Mouse (Mus musculus) intestine, postnatal 0 days (tissue): ENCODE measurements around the gene Npas3. TPM values are rescaled to one million over a fixed set of nuclear protein-coding genes. Genes with fewer than 3 reads are reported as not detected.

Experiments used
- ATAC-seq: fragments of 200-750 bp; cut with Nextera tagmentation; 2 replicates; pipeline ENCODE4 v1.8.0; 2017; ENCODE audit warnings: mild to moderate bottlenecking, moderate TSS enrichment, moderate library complexity
- H3K27ac ChIP-seq: fragments of 300-500 bp; sonication (generic); 2 replicates; pipeline ENCODE4 v1.5.1; 2014; ENCODE audit warnings: mild to moderate bottlenecking, low read depth, low read length, moderate library complexity
- H3K27me3 ChIP-seq: fragments of 300-500 bp; sonication (generic); replicated peaks from 2 replicates; pipeline ENCODE4 v1.6.1; 2014; ENCODE audit warnings: low read length, mixed read lengths; ENCODE audit not compliant: control insufficient read depth, insufficient read depth
- H3K36me3 ChIP-seq: fragments of 300-500 bp; sonication (generic); 2 replicates; pipeline ENCODE4 v1.6.1; 2014; ENCODE audit warnings: mild to moderate bottlenecking, moderate library complexity; ENCODE audit not compliant: control insufficient read depth, insufficient read depth
- H3K4me1 ChIP-seq: fragments of 300-500 bp; sonication (generic); replicated peaks from 2 replicates; pipeline ENCODE4 v1.6.1; 2014; ENCODE audit warnings: antibody characterized with exemption, low read length, mixed read lengths; ENCODE audit not compliant: control insufficient read depth, insufficient read depth
- H3K4me2 ChIP-seq: fragments of 300-500 bp; sonication (generic); replicated peaks from 2 replicates; pipeline ENCODE4 v1.6.1; 2014; ENCODE audit warnings: low read depth, mild to moderate bottlenecking, moderate library complexity
- H3K4me3 ChIP-seq: fragments of 300-500 bp; sonication (generic); 2 replicates; pipeline ENCODE4 v1.5.1; 2014; ENCODE audit warnings: low read depth, low read length
- H3K9ac ChIP-seq: fragments of 300-500 bp; sonication (generic); 2 replicates; pipeline ENCODE4 v1.6.1; 2014; ENCODE audit warnings: mild to moderate bottlenecking, low read depth, low read length
- H3K9me3 ChIP-seq: fragments of 300-500 bp; sonication (generic); 2 replicates; pipeline ENCODE4 v1.6.1; 2016; ENCODE audit warnings: mixed run types; ENCODE audit not compliant: control insufficient read depth
- CTCF ChIP-seq: sonication (generic); IDR thresholded peaks from 2 replicates; pipeline ENCODE4 v1.5.1; 2016; ENCODE audit warnings: low read depth, mild to moderate bottlenecking, control low read depth, antibody characterized with exemption, moderate library complexity
- WGBS: fragments of 180-500 bp; shearing (Covaris S2); extraction: QIAGEN DNeasy Blood & Tissue Kit; methylation state at CpG from one replicate; pipeline ENCODE4 v1.1.7; 2014; 5-methylcytosine and 5-hydroxymethylcytosine counted together
- polyA plus RNA-seq: library from polyadenylated mRNA; unstranded; fragments of >200 nt; fragmentation: Nextera tagmentation; extraction: Ambion mirVana; gene quantifications from 2 replicates; pipeline ENCODE4 v1.2.1, GENCODE M21; 2015

Npas3 gene
- polyA plus RNA-seq, 1 experiment from 2014 or later, result 0.48 TPM

GRCm38 (mm10) chr12:54096492-54096891, 848.0 kb downstream of the Npas3 start:
- ATAC-seq, result no peak
- H3K36me3 ChIP-seq, result no peaks in the 10 kb centered on the region
- no peaks in the 10 kb centered on the region for H3K27me3 ChIP-seq
- TF ChIP-seq CTCF, result peak; percentile 48
- 0 out of 2 replicates have a peak, but pooled peaks cover under 1% of the 10 kb centered on the region for H3K4me1 ChIP-seq
- no peak overlapping the region for H3K27ac ChIP-seq
- H3K9me3 ChIP-seq, result no peaks in the 10 kb centered on the region
- H3K9ac ChIP-seq, result no peak overlapping the region
- H3K4me2 ChIP-seq, result no peak overlapping the region
- H3K4me3 ChIP-seq, result no peak overlapping the region
- 62% methylated on average over 2 of the region's 2 CpGs for WGBS

GRCm38 (mm10) chr12:54098136-54098535, 849.7 kb downstream of the Npas3 start:
- no peak overlapping the region for H3K4me2 ChIP-seq
- 0 out of 2 replicates have a peak, but pooled peaks cover 3% of the 10 kb centered on the region for H3K4me1 ChIP-seq
- no peak for ATAC-seq
- no peak overlapping the region for H3K9ac ChIP-seq
- no peak overlapping the region for H3K27ac ChIP-seq
- H3K4me3 ChIP-seq, result no peak overlapping the region
- WGBS, result 80% methylated on average over 6 of the region's 6 CpGs
- H3K9me3 ChIP-seq, result no peaks in the 10 kb centered on the region
- no peaks in the 10 kb centered on the region for H3K36me3 ChIP-seq
- TF ChIP-seq CTCF, result no peak
- H3K27me3 ChIP-seq, result no peaks in the 10 kb centered on the region

- Histone ChIP-seq H3K4me2 (no peak overlapping the region), H3K27ac (no peak overlapping the region), H3K36me3 (no peaks in the 10 kb centered on the region), H3K9ac (no peak overlapping the region), H3K4me3 (no peak overlapping the region), H3K27me3 (no peaks in the 10 kb centered on the region), H3K4me1 (0 out of 2 replicates have a peak, but pooled peaks cover 3% of the 10 kb centered on the region), H3K9me3 (no peaks in the 10 kb centered on the region)
- peak; percentile 94 for TF ChIP-seq CTCF
- 0 out of 2 replicates have a peak, but pooled peaks have one; percentile 31 for ATAC-seq
- WGBS, result 10% methylated on average over 6 of the region's 6 CpGs
Measured at GRCm38 (mm10) chr12:54098785-54099184, 850.3 kb downstream of the Npas3 start.

GRCm38 (mm10) chr12:54099458-54099857, 851.0 kb downstream of the Npas3 start:
- H3K9me3 ChIP-seq, result no peaks in the 10 kb centered on the region
- no peaks in the 10 kb centered on the region for H3K27me3 ChIP-seq
- H3K36me3 ChIP-seq, result no peaks in the 10 kb centered on the region
- H3K27ac ChIP-seq, result no peak overlapping the region
- no peak for TF ChIP-seq CTCF
- no peak for ATAC-seq
- no peak overlapping the region for H3K9ac ChIP-seq
- over 99% methylated on average over 3 of the region's 3 CpGs for WGBS
- H3K4me3 ChIP-seq, result no peak overlapping the region
- 0 out of 2 replicates have a peak, but pooled peaks cover 3% of the 10 kb centered on the region for H3K4me1 ChIP-seq
- no peak overlapping the region for H3K4me2 ChIP-seq

- Histone ChIP-seq H3K36me3 (no peaks in the 10 kb centered on the region), H3K9me3 (no peaks in the 10 kb centered on the region), H3K4me2 (no peak overlapping the region), H3K4me3 (no peak overlapping the region), H3K9ac (no peak overlapping the region), H3K4me1 (0 out of 2 replicates have a peak, but pooled peaks cover 3% of the 10 kb centered on the region), H3K27me3 (no peaks in the 10 kb centered on the region), H3K27ac (no peak overlapping the region)
- no peak for TF ChIP-seq CTCF
- no peak for ATAC-seq
- 83% methylated on average over 4 of the region's 5 CpGs for WGBS
Measured at GRCm38 (mm10) chr12:54101307-54101870, 852.9 kb downstream of the Npas3 start.

- no peak overlapping the region for H3K4me3 ChIP-seq
- H3K9me3 ChIP-seq, result no peaks in the 10 kb centered on the region
- no peak for TF ChIP-seq CTCF
- no peak overlapping the region for H3K9ac ChIP-seq
- H3K4me2 ChIP-seq, result no peak overlapping the region
- H3K27ac ChIP-seq, result no peak overlapping the region
- H3K27me3 ChIP-seq, result no peaks in the 10 kb centered on the region
- ATAC-seq, result no peak
- H3K36me3 ChIP-seq, result no peaks in the 10 kb centered on the region
- 0 out of 2 replicates have a peak, but pooled peaks cover 3% of the 10 kb centered on the region for H3K4me1 ChIP-seq
- WGBS, result 78% methylated on average over 6 of the region's 6 CpGs
Measured at GRCm38 (mm10) chr12:54102500-54102899, 854.0 kb downstream of the Npas3 start.
